Mouse (Mus musculus): ENCODE results near the gene Dnaaf2. TPM values are rescaled to one million over a fixed set of nuclear protein-coding genes. Genes with fewer than 3 reads are reported as not detected.

The Dnaaf2 gene
- polyA plus RNA-seq, 2 experiments = 5.6 to 6.7 TPM

DNA sequence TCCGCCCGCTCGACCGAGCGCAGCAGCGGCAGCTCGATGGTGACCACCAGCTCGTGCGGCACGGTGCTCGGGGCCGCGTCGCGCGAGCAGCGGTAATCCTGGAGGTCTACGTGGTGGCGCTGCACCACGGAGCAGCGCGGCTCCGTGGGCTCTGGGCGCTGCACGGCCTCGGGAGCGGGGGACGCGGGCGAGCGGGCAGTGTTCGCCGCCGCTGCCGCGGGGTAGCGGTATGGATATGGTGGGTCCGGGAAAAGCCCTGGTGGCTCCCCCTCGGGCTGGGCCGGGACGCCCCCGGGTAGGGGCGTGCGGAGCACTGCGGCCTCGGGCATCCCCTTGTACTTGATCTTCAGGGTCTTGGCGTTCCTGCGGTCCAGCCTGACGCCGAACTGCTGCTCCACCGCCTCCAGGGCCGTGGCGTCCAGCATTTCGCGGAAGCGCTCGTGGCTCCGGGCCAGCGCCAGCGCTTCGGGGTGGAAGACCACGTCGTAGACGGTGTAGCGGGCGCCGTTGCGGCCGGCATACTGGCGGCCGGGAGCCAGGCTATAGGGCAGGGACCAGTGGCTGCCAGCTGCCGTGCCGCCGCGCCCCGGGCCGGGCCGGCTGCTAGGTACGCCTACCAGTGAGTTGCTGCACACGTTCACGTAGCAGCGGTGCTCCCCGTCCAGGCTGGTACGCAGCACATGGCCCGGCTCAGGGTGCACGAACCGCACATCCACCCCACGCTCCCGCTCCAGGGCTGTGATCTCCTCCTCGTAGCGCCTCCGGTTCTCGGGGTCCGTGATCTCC, 658 bp downstream of the Dnaaf2 start:
- Histone ChIP-seq H3K9me3 (ENCODE audit: control insufficient read depth, low read length) (no peaks in the 10 kb centered on the region), H3K4me1 (ENCODE audit: control insufficient read depth, insufficient read depth, low read length) (peaks cover 16% of the 10 kb centered on the region)

GRCm38 (mm10) chr12:69196444-69197377, 1.5 kb downstream of the Dnaaf2 start, which contains the start of gene Gm49383:
Gene Gm49383 (minus strand): TSS chr12:69197104.
- peak within 1 kb of the TSS; percentile 95 for H3K4me3 ChIP-seq (replicated peaks; ENCODE audit: low read length)
- peaks cover 26% of the 10 kb centered on the region for H3K36me3 ChIP-seq (ENCODE audit: control insufficient read depth, insufficient read depth, low read length)
- WGBS = under 1% methylated on average over 73 of the region's 75 CpGs
- ATAC-seq (ENCODE audit: low FRiP score, low read depth) = peak; percentile 77
- DNase-seq (ENCODE audit: low spot score) = peak; percentile 77
- H3K9ac ChIP-seq (ENCODE audit: low read depth, low read length, severe bottlenecking) = peak within 1 kb of the TSS; percentile 84
- H3K27ac ChIP-seq (replicated peaks; ENCODE audit: low read depth, low read length) = peak within 1 kb of the TSS; percentile 83
- peak within 1 kb of the TSS; percentile 90 for H3K4me2 ChIP-seq (replicated peaks; ENCODE audit: low read depth, low read length, severe bottlenecking)
- peaks cover 16% of the 10 kb centered on the region for H3K4me1 ChIP-seq (ENCODE audit: control insufficient read depth, insufficient read depth, low read length)
- no peaks in the 10 kb centered on the region for H3K27me3 ChIP-seq (ENCODE audit: control insufficient read depth, insufficient read depth, low read length)
- H3K9me3 ChIP-seq (ENCODE audit: control insufficient read depth, low read length) = no peaks in the 10 kb centered on the region
- peak; percentile 50; the same call in 1 of the 2 replicates for TF ChIP-seq POLR2A (IDR thresholded peaks at IDR 0.05; ENCODE audit: borderline replicate concordance, extremely low read depth, insufficient read depth, insufficient read length)

More for the DNA sequence above, 658 bp downstream of the Dnaaf2 start:
- Histone ChIP-seq H3K9ac (ENCODE audit: low read depth, low read length, severe bottlenecking) (peak overlapping the region; percentile 84), H3K36me3 (ENCODE audit: control insufficient read depth, insufficient read depth, low read length) (peaks cover 27% of the 10 kb centered on the region), H3K27me3 (ENCODE audit: control insufficient read depth, insufficient read depth, low read length) (no peaks in the 10 kb centered on the region), H3K4me3 (replicated peaks; ENCODE audit: low read length) (peak overlapping the region; percentile 95), H3K4me2 (replicated peaks; ENCODE audit: low read depth, low read length, severe bottlenecking) (peak overlapping the region; percentile 90), H3K27ac (replicated peaks; ENCODE audit: low read depth, low read length) (peak overlapping the region; percentile 83)
- ATAC-seq (ENCODE audit: low FRiP score, low read depth) = peak; percentile 60
- no peak for TF ChIP-seq POLR2A (IDR thresholded peaks at IDR 0.05; ENCODE audit: borderline replicate concordance, extremely low read depth, insufficient read depth, insufficient read length)
- DNase-seq (ENCODE audit: low spot score) = peak; percentile 29
- WGBS = under 1% methylated on average over 80 of the region's 94 CpGs

- ATAC-seq (ENCODE audit: low FRiP score, low read depth) (no peak), DNase-seq (ENCODE audit: low spot score) (no peak)
- no peak overlapping the region for H3K4me3 ChIP-seq (replicated peaks; ENCODE audit: low read length)
- H3K4me1 ChIP-seq (ENCODE audit: control insufficient read depth, insufficient read depth, low read length) = peaks cover 8% of the 10 kb centered on the region
- H3K36me3 ChIP-seq (ENCODE audit: control insufficient read depth, insufficient read depth, low read length) = peaks cover 36% of the 10 kb centered on the region
- H3K27me3 ChIP-seq (ENCODE audit: control insufficient read depth, insufficient read depth, low read length) = no peaks in the 10 kb centered on the region
- no peak overlapping the region for H3K9ac ChIP-seq (ENCODE audit: low read depth, low read length, severe bottlenecking)
- no peak for TF ChIP-seq POLR2A (IDR thresholded peaks at IDR 0.05; ENCODE audit: borderline replicate concordance, extremely low read depth, insufficient read depth, insufficient read length)
- WGBS = 97% methylated on average over 2 of the region's 2 CpGs
- H3K9me3 ChIP-seq (ENCODE audit: control insufficient read depth, low read length) = no peaks in the 10 kb centered on the region
- no peak overlapping the region for H3K27ac ChIP-seq (replicated peaks; ENCODE audit: low read depth, low read length)
- H3K4me2 ChIP-seq (replicated peaks; ENCODE audit: low read depth, low read length, severe bottlenecking) = no peak overlapping the region
These were observed 5.6 kb downstream of the Dnaaf2 start for GRCm38 (mm10) chr12:69192637-69193036.

GRCm38 (mm10) chr12:69191396-69191795, 6.8 kb downstream of the Dnaaf2 start:
- no peaks in the 10 kb centered on the region for H3K27me3 ChIP-seq (ENCODE audit: control insufficient read depth, insufficient read depth, low read length)
- ATAC-seq (ENCODE audit: low FRiP score, low read depth) (no peak), DNase-seq (ENCODE audit: low spot score) (no peak)
- no peak overlapping the region for H3K27ac ChIP-seq (replicated peaks; ENCODE audit: low read depth, low read length)
- no peak overlapping the region for H3K9ac ChIP-seq (ENCODE audit: low read depth, low read length, severe bottlenecking)
- no peaks in the 10 kb centered on the region for H3K9me3 ChIP-seq (ENCODE audit: control insufficient read depth, low read length)
- H3K36me3 ChIP-seq (ENCODE audit: control insufficient read depth, insufficient read depth, low read length) = peaks cover 44% of the 10 kb centered on the region
- no peak for TF ChIP-seq POLR2A (IDR thresholded peaks at IDR 0.05; ENCODE audit: borderline replicate concordance, extremely low read depth, insufficient read depth, insufficient read length)
- 93% methylated on average over 5 of the region's 5 CpGs for whole genome bisulfite sequencing
- peaks cover 10% of the 10 kb centered on the region for H3K4me1 ChIP-seq (ENCODE audit: control insufficient read depth, insufficient read depth, low read length)
- no peak overlapping the region for H3K4me2 ChIP-seq (replicated peaks; ENCODE audit: low read depth, low read length, severe bottlenecking)
- no peak overlapping the region for H3K4me3 ChIP-seq (replicated peaks; ENCODE audit: low read length)

GRCm38 (mm10) chr12:69190522-69190921, 7.7 kb downstream of the Dnaaf2 start:
- 88% methylated on average over 1 of the region's 1 CpGs for WGBS
- Histone ChIP-seq H3K4me1 (ENCODE audit: control insufficient read depth, insufficient read depth, low read length) (peaks cover 6% of the 10 kb centered on the region), H3K4me2 (replicated peaks; ENCODE audit: low read depth, low read length, severe bottlenecking) (no peak overlapping the region), H3K9ac (ENCODE audit: low read depth, low read length, severe bottlenecking) (no peak overlapping the region), H3K4me3 (replicated peaks; ENCODE audit: low read length) (no peak overlapping the region), H3K36me3 (ENCODE audit: control insufficient read depth, insufficient read depth, low read length) (peaks cover 47% of the 10 kb centered on the region), H3K9me3 (ENCODE audit: control insufficient read depth, low read length) (no peaks in the 10 kb centered on the region), H3K27ac (replicated peaks; ENCODE audit: low read depth, low read length) (no peak overlapping the region), H3K27me3 (ENCODE audit: control insufficient read depth, insufficient read depth, low read length) (no peaks in the 10 kb centered on the region)
- ATAC-seq (ENCODE audit: low FRiP score, low read depth) (no peak), DNase-seq (ENCODE audit: low spot score) (no peak)
- TF ChIP-seq POLR2A (IDR thresholded peaks at IDR 0.05; ENCODE audit: borderline replicate concordance, extremely low read depth, insufficient read depth, insufficient read length) = no peak
